Mouse (Mus musculus) embryonic fibroblast, embryonic 13.5 days (primary cell): ENCODE measurements at regions not wholly inside any gene's neighbourhood (a gene's known extent, or its start where the extent isn't known, plus 50 kb on each side); places are given as distances from the start of the nearest gene placed in this dataset.

Experiments used
- CTCF ChIP-seq: IDR thresholded peaks from 2 replicates; pipeline ENCODE4 v1.5.1; 2011; ENCODE audit warnings: mild to moderate bottlenecking, control low read depth, low read length, moderate library complexity, borderline replicate concordance; ENCODE audit not compliant: insufficient read depth
- POLR2A ChIP-seq: IDR thresholded peaks from 2 replicates; pipeline ENCODE4 v1.6.1; 2011; ENCODE audit warnings: low read depth, mild to moderate bottlenecking, control low read depth, low read length, moderate library complexity

GRCm38 (mm10) chr16:39162684-39163083 lies 270.2 kb downstream of the Igsf11 start:
- TF ChIP-seq CTCF (no peak), POLR2A (no peak)
